Mouse (Mus musculus) ES-E14 (cell line): ENCODE results near the gene Kcnj10.

Experiments
- CHD2 ChIP-seq: IDR thresholded peaks from 2 replicates; pipeline ENCODE4 v1.6.1; 2014; ENCODE audit warnings: mild to moderate bottlenecking, low read depth, low read length, inconsistent platforms
- HCFC1 ChIP-seq: IDR thresholded peaks from 2 replicates; pipeline ENCODE4 v1.6.1; 2012; ENCODE audit warnings: low read length, inconsistent platforms, borderline replicate concordance; ENCODE audit not compliant: insufficient read depth
- MAFK ChIP-seq: IDR thresholded peaks from 2 replicates; pipeline ENCODE4 v1.6.1; 2014; ENCODE audit warnings: mild to moderate bottlenecking, low read depth, low read length, inconsistent platforms; ENCODE audit not compliant: insufficient read depth
- ZC3H11A ChIP-seq: IDR thresholded peaks from 2 replicates; pipeline ENCODE4 v1.6.1; 2012; ENCODE audit warnings: low read depth, mild to moderate bottlenecking, inconsistent platforms, low read length, borderline replicate concordance
- ZNF384 ChIP-seq: IDR thresholded peaks from 2 replicates; pipeline ENCODE4 v1.6.1; 2012; ENCODE audit warnings: low read depth, low read length, inconsistent platforms

GRCm38 (mm10) chr1:172343914-172344313 is 2.9 kb downstream of the Kcnj10 start:
- no peak for TF ChIP-seq ZNF384
- TF ChIP-seq HCFC1 = no peak
- no peak for TF ChIP-seq CHD2
- no peak for TF ChIP-seq MAFK
- TF ChIP-seq ZC3H11A = no peak
